Mouse (Mus musculus) liver, embryonic 14.5 days (tissue): ENCODE results near the gene Slc45a2.

Experiments used
- CTCF ChIP-seq: IDR thresholded peaks from 2 replicates; pipeline ENCODE4 v1.5.1; 2016; ENCODE audit warnings: antibody characterized with exemption, low read depth, control low read depth
- EP300 ChIP-seq: IDR thresholded peaks from 2 replicates; pipeline ENCODE4 v1.6.1; 2016; ENCODE audit warnings: antibody characterized with exemption, low read depth

DNA sequence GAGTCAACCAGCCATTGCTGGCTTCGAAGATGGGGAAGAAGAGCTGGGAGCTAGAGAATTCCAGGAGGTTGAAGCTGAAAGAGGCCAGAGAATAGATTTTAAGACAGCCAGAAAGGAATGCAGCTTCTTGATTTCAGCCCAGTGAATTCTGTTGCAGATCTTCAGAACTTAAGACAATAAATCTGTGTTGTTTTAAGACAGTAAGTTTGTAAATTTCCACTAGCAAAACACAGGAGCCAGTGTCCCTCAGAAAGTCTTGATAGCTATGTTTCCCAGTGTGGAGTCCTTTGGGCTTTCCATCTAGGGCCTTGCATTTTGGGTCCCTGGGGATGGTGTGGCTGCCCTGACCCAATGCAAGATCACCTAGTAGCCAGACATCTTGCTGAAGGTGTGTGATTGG is 62.4 kb downstream of the Slc45a2 start:
- TF ChIP-seq EP300 (no peak), CTCF (no peak)
